Comparison of ENCODE assay signal across 8 mouse cellular contexts in the genomic region with DNA sequence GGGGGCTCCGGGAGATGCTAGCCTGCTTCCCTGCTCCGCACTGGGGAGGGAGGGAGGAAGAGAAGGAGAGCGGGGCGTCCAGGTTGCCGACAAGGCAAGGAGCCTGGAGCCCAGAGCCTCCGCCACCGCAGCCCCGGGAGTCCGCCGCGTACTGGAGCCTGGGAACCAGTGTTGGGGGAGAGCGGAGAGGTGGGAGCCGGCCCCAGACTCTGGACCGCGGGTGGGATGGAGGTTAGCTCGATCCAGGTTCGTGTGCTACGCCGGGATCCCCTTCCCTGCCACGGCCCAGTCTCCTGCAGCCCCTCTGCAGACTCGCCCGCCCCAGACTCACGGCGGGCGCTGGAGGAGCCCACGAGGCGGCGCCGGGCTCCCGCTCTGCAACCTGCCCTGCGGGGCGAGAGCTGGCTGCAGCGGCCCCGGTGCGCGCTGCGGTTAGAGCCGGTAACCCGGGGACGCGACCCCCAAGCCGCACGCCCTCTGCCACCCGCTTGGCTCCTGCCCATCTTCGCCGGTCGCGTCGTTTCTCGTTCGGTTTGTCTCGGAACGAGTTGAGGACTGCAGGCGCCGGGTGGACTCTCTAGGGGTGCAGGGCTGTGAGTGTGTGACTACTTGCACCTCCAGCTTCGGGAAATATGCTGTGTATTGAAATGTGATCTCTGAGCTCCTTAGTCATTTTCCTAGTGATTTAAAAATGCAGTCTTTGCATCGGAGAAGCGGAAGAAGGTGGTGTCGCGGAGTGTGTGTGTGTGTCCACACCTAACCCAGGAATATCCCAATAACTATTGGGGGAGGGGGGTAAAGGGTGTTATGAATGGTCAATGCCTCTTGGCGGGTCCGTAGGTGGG. TPM values are rescaled to one million over a fixed set of nuclear protein-coding genes. Genes with fewer than 3 reads are reported as not detected.
DNase-seq lines count a peak whose midpoint lies in the region; ATAC-seq and TF ChIP-seq lines count a peak whose summit lies in the region.

No protein-coding gene starts in this region.

- H3K4me2 ChIP-seq in heart, embryonic 16.5 days (ENCODE audit: low read depth, low read length) = peak overlapping the region; percentile 80
- H3K4me2 ChIP-seq in lung, postnatal 0 days (replicated peaks; ENCODE audit: low read depth, low read length) = peak overlapping the region; percentile 94

- peak; percentile 57 for ATAC-seq in heart, embryonic 16.5 days (replicated peaks; ENCODE audit: extremely low read depth, insufficient read depth, low FRiP score)
- peak; percentile 48 for ATAC-seq in lung, postnatal 0 days
- no peak for ATAC-seq in inflammation-experienced regulatory T-cells, adult 6 months

- peaks cover 15% of the 10 kb centered on the region for H3K4me1 ChIP-seq in heart, embryonic 16.5 days (ENCODE audit: control insufficient read depth, insufficient read depth, low read length)
- H3K4me1 ChIP-seq in lung, postnatal 0 days (ENCODE audit: insufficient read depth, low read depth, low read length) = peaks cover 11% of the 10 kb centered on the region

- peak; percentile 23 for DNase-seq in urinary bladder, postnatal 14 days (ENCODE audit: low spot score)
- no peak for DNase-seq in urinary bladder, postnatal 10 days (ENCODE audit: low spot score)
- DNase-seq in embryo, embryonic 10.5 days (ENCODE audit: low spot score) = peak; percentile 80
- peak; percentile 50 for DNase-seq in kidney, postnatal 14 days
- peak; percentile 36 for DNase-seq in lung, postnatal 0 days (ENCODE audit: low spot score)
- DNase-seq in right cerebral cortex, postnatal 25 days = peak; percentile 64

- peaks cover 38% of the 10 kb centered on the region for H3K27me3 ChIP-seq in heart, embryonic 16.5 days (ENCODE audit: control insufficient read depth, insufficient read depth, low read length)
- peaks cover 18% of the 10 kb centered on the region; the same call in 1 of the 2 replicates for H3K27me3 ChIP-seq in lung, postnatal 0 days (replicated peaks; ENCODE audit: insufficient read depth, low read length)

- peak overlapping the region; percentile 75 for H3K4me3 ChIP-seq in heart, embryonic 16.5 days (ENCODE audit: low read length)
- H3K4me3 ChIP-seq in lung, postnatal 0 days (ENCODE audit: low read depth, low read length) = peak overlapping the region; percentile 51

- no peaks in the 10 kb centered on the region for H3K36me3 ChIP-seq in heart, embryonic 16.5 days (ENCODE audit: control insufficient read depth, insufficient read depth)
- H3K36me3 ChIP-seq in lung, postnatal 0 days (ENCODE audit: insufficient read depth, low read length) = no peaks in the 10 kb centered on the region

- peak; percentile 56 for TF ChIP-seq CTCF in lung, postnatal 0 days (IDR thresholded peaks at IDR 0.05)

- H3K27ac ChIP-seq in heart, embryonic 16.5 days (ENCODE audit: low read length) = no peak overlapping the region
- no peak overlapping the region for H3K27ac ChIP-seq in lung, postnatal 0 days (ENCODE audit: low read length)

- under 1% methylated on average over 61 of the region's 62 CpGs for WGBS in heart, embryonic 16.5 days
- WGBS in lung, postnatal 0 days = under 1% methylated on average over 61 of the region's 62 CpGs

- H3K9ac ChIP-seq in heart, embryonic 16.5 days (ENCODE audit: low read length) = peak overlapping the region; percentile 82
- H3K9ac ChIP-seq in lung, postnatal 0 days (replicated peaks; ENCODE audit: low read depth) = peak overlapping the region; percentile 27

- H3K9me3 ChIP-seq in heart, embryonic 16.5 days (replicated peaks; ENCODE audit: control insufficient read depth, low read length) = no peaks in the 10 kb centered on the region
- no peaks in the 10 kb centered on the region for H3K9me3 ChIP-seq in lung, postnatal 0 days (ENCODE audit: low read length)

- no peak for TF ChIP-seq EP300 in lung, postnatal 0 days (IDR thresholded peaks at IDR 0.05)

RNA-seq across cellular contexts. Expression of gene Tenm4, which starts 39.7 kb away (rescaled TPM):
- polyA plus RNA-seq in heart, embryonic 16.5 days (2015; fragmentation: Nextera tagmentation; extraction: Ambion mirVana) = 7.2 and 9.1 TPM in 2 replicates
- 5.0 and 8.4 TPM in 2 replicates for polyA plus RNA-seq in lung, postnatal 0 days (2015; fragmentation: Nextera tagmentation; extraction: Ambion mirVana)
- polyA plus RNA-seq in inflammation-experienced regulatory T-cells, adult 6 months (2017; shearing (Covaris generic)) = under 1 TPM in 1 of 3 experiments, not detected in 2; 0.05 TPM
